Mouse (Mus musculus) neural tube, embryonic 13.5 days (tissue): ENCODE measurements around the gene Vsig2. TPM values are rescaled to one million over a fixed set of nuclear protein-coding genes. Genes with fewer than 3 reads are reported as not detected.

Experiments
- ATAC-seq: fragments of 200-750 bp; cut with Nextera tagmentation; 2 replicates; pipeline ENCODE4 v1.8.0; 2017; ENCODE audit warnings: low read depth, mild to moderate bottlenecking, moderate TSS enrichment, moderate library complexity
- H3K27ac ChIP-seq: fragments of 300-500 bp; sonication (generic); replicated peaks from 2 replicates; pipeline ENCODE4 v1.5.1; 2015; ENCODE audit warnings: moderate library complexity, mild to moderate bottlenecking, inconsistent platforms
- H3K27me3 ChIP-seq: fragments of 300-500 bp; sonication (generic); 2 replicates; pipeline ENCODE4 v1.6.1; 2015; ENCODE audit warnings: mild to moderate bottlenecking, inconsistent platforms
- H3K36me3 ChIP-seq: fragments of 300-500 bp; sonication (generic); 2 replicates; pipeline ENCODE4 v1.6.1; 2015; ENCODE audit warnings: mild to moderate bottlenecking, inconsistent platforms
- H3K4me1 ChIP-seq: fragments of 300-500 bp; sonication (generic); replicated peaks from 2 replicates; pipeline ENCODE4 v1.6.1; 2015; ENCODE audit warnings: inconsistent platforms
- H3K4me2 ChIP-seq: fragments of 300-500 bp; sonication (generic); 2 replicates; pipeline ENCODE4 v1.6.1; 2015; ENCODE audit warnings: inconsistent platforms, mild to moderate bottlenecking, moderate library complexity
- H3K4me3 ChIP-seq: fragments of 300-500 bp; sonication (generic); 2 replicates; pipeline ENCODE4 v1.5.1; 2015; ENCODE audit warnings: mild to moderate bottlenecking, inconsistent platforms
- H3K9ac ChIP-seq: fragments of 300-500 bp; sonication (generic); 2 replicates; pipeline ENCODE4 v1.6.1; 2015; ENCODE audit warnings: moderate library complexity, mild to moderate bottlenecking, inconsistent platforms
- H3K9me3 ChIP-seq: fragments of 300-500 bp; sonication (generic); 2 replicates; pipeline ENCODE4 v1.6.1; 2016; ENCODE audit warnings: inconsistent platforms
- WGBS: fragments of 180-500 bp; shearing (Covaris S2); methylation state at CpG from one replicate; pipeline ENCODE4 v1.1.7; 2015; 5-methylcytosine and 5-hydroxymethylcytosine counted together
- polyA plus RNA-seq: library from polyadenylated mRNA; unstranded; fragments of >200 nt; fragmentation: Nextera tagmentation; extraction: Ambion mirVana; gene quantifications from 2 replicates; pipeline ENCODE4 v1.2.1, GENCODE M21; 2015

Vsig2 gene
- polyA plus RNA-seq, 1 experiment from 2014 or later = 1.1 TPM

DNA sequence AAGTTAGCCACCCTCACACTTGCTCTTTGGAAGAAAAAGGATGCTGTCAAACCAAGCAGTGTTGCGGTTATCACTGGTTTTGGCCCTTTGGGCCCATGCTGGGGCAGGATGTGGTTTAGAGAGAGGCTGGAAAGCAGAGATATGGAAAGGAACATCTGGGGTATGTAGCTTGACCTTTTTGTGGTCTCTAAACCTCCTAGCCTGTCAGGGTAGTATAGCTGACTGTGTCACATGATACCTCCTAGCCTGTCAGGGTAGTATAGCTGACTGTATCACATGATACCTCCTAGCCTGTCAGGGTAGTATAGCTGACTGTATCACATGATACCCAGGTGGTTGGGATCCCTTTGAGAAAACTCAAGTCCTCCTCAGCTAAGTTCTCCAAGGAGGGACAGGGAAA lies 15.2 kb downstream of the Vsig2 start:
- WGBS = 94% methylated on average over 1 of the region's 1 CpGs
- no peaks in the 10 kb centered on the region for H3K36me3 ChIP-seq
- ATAC-seq = no peak

GRCm38 (mm10) chr9:37554838-37555748 lies 16.0 kb downstream of the Vsig2 start, which contains the start of gene Siae:
TSS of gene Siae (plus strand) at chr9:37555698.
- Histone ChIP-seq H3K4me3 (no peak within 1 kb of the TSS), H3K4me1 (peaks cover 9% of the 10 kb centered on the region), H3K27ac (no peak within 1 kb of the TSS), H3K9me3 (no peaks in the 10 kb centered on the region), H3K36me3 (no peaks in the 10 kb centered on the region), H3K27me3 (peaks cover 64% of the 10 kb centered on the region), H3K9ac (no peak within 1 kb of the TSS), H3K4me2 (no peak within 1 kb of the TSS)
- 33% methylated on average over 7 of the region's 7 CpGs for WGBS
- no peak for ATAC-seq

More for the DNA sequence above, 15.2 kb downstream of the Vsig2 start:
- Histone ChIP-seq H3K4me3 (no peak overlapping the region), H3K4me2 (no peak overlapping the region), H3K27ac (no peak overlapping the region), H3K27me3 (peaks cover 72% of the 10 kb centered on the region), H3K4me1 (peaks cover 9% of the 10 kb centered on the region), H3K9ac (no peak overlapping the region), H3K9me3 (no peaks in the 10 kb centered on the region)

- Histone ChIP-seq H3K4me1 (peaks cover 9% of the 10 kb centered on the region), H3K27ac (no peak overlapping the region), H3K4me3 (no peak overlapping the region), H3K36me3 (no peaks in the 10 kb centered on the region), H3K4me2 (no peak overlapping the region), H3K9me3 (no peaks in the 10 kb centered on the region), H3K9ac (no peak overlapping the region), H3K27me3 (peaks cover 51% of the 10 kb centered on the region)
- WGBS = 79% methylated on average over 3 of the region's 3 CpGs
- ATAC-seq = no peak
These were observed 17.3 kb downstream of the Vsig2 start for GRCm38 (mm10) chr9:37556366-37556765.

GRCm38 (mm10) chr9:37560617-37561016 lies 21.6 kb downstream of the Vsig2 start:
- H3K9me3 ChIP-seq = no peaks in the 10 kb centered on the region
- no peak for ATAC-seq
- no peak overlapping the region for H3K9ac ChIP-seq
- no peak overlapping the region for H3K4me3 ChIP-seq
- H3K4me2 ChIP-seq = no peak overlapping the region
- H3K27ac ChIP-seq = no peak overlapping the region
- WGBS = 84% methylated on average over 2 of the region's 2 CpGs
- H3K27me3 ChIP-seq = peaks cover 12% of the 10 kb centered on the region
- H3K36me3 ChIP-seq = no peaks in the 10 kb centered on the region
- H3K4me1 ChIP-seq = no peaks in the 10 kb centered on the region

DNA sequence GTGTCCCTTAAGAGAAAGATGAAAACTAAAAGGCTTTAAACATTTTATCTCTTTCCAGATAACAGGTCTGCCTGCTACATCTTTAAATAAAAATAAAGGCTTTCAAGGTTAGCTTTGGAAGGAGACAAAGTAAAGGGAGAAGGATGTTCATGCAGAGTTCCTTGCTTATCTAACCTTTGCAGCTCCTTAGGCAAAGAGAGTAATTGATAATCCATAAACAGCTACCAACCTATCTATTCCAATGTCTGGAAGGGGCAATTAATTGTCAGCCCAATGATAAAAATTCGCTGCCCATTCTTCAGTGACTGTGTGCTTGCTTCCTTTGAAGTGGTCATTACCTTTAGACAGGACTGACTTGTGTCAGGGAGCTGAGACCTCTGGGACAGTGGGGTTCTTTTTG lies 24.8 kb downstream of the Vsig2 start:
- H3K9ac ChIP-seq = no peak overlapping the region
- H3K4me1 ChIP-seq = peaks cover 14% of the 10 kb centered on the region
- no peak for ATAC-seq
- H3K4me2 ChIP-seq = no peak overlapping the region
- WGBS = 37% methylated on average over 1 of the region's 1 CpGs
- H3K27me3 ChIP-seq = no peaks in the 10 kb centered on the region
- no peaks in the 10 kb centered on the region for H3K9me3 ChIP-seq
- no peaks in the 10 kb centered on the region for H3K36me3 ChIP-seq
- H3K27ac ChIP-seq = no peak overlapping the region
- no peak overlapping the region for H3K4me3 ChIP-seq

DNA sequence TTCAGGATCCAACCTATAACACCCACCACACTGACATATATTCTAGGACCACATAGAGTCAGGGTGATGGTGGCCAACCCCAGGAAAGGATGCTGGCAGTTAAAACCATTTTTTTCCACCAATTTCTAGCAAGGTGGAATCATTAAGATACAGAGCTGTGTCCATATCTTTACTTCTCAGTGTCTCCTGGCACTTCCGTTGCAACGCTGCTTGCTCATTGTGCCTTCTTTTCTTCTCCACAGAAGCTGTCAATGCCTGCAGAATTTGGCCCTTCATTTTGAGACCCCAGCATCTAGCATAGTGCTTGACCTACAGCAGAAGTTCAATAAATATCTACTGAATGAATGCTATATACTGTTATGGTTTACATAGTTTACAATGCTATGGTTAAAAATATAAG lies 28.0 kb downstream of the Vsig2 start:
- Histone ChIP-seq H3K27ac (no peak overlapping the region), H3K36me3 (no peaks in the 10 kb centered on the region), H3K27me3 (no peaks in the 10 kb centered on the region), H3K4me3 (no peak overlapping the region), H3K4me2 (no peak overlapping the region), H3K9me3 (no peaks in the 10 kb centered on the region), H3K4me1 (peaks cover 14% of the 10 kb centered on the region), H3K9ac (no peak overlapping the region)
- WGBS = 97% methylated on average over 2 of the region's 2 CpGs
- no peak for ATAC-seq

- H3K4me3 ChIP-seq = no peak overlapping the region
- H3K27ac ChIP-seq = no peak overlapping the region
- ATAC-seq = no peak
- peaks cover 14% of the 10 kb centered on the region for H3K4me1 ChIP-seq
- H3K27me3 ChIP-seq = no peaks in the 10 kb centered on the region
- H3K9me3 ChIP-seq = no peaks in the 10 kb centered on the region
- no peaks in the 10 kb centered on the region for H3K36me3 ChIP-seq
- WGBS = 25% methylated on average over 5 of the region's 5 CpGs
- no peak overlapping the region for H3K4me2 ChIP-seq
- no peak overlapping the region for H3K9ac ChIP-seq
These were observed 28.4 kb downstream of the Vsig2 start for GRCm38 (mm10) chr9:37567454-37567853.

GRCm38 (mm10) chr9:37567892-37568604 lies 29.0 kb downstream of the Vsig2 start:
- Histone ChIP-seq H3K27ac (no peak overlapping the region), H3K9ac (no peak overlapping the region; the same call in 1 of the 2 replicates), H3K4me2 (peak overlapping the region; percentile 30), H3K36me3 (no peaks in the 10 kb centered on the region), H3K9me3 (no peaks in the 10 kb centered on the region), H3K4me1 (peaks cover 14% of the 10 kb centered on the region), H3K4me3 (no peak overlapping the region), H3K27me3 (no peaks in the 10 kb centered on the region)
- ATAC-seq = peak; percentile 40; the same call in 1 of the 2 replicates
- WGBS = 27% methylated on average over 15 of the region's 15 CpGs

- no peak for ATAC-seq
- 27% methylated on average over 4 of the region's 4 CpGs for WGBS
- Histone ChIP-seq H3K27ac (no peak overlapping the region), H3K36me3 (no peaks in the 10 kb centered on the region), H3K9ac (no peak overlapping the region), H3K4me1 (peaks cover 14% of the 10 kb centered on the region), H3K4me2 (no peak overlapping the region), H3K4me3 (no peak overlapping the region), H3K9me3 (no peaks in the 10 kb centered on the region), H3K27me3 (no peaks in the 10 kb centered on the region)
These were observed 29.7 kb downstream of the Vsig2 start for GRCm38 (mm10) chr9:37568605-37569214.

GRCm38 (mm10) chr9:37569231-37569835 lies 30.3 kb downstream of the Vsig2 start:
- peaks cover 14% of the 10 kb centered on the region for H3K4me1 ChIP-seq

GRCm38 (mm10) chr9:37572204-37572876 lies 33.3 kb downstream of the Vsig2 start:
- 66% methylated on average over 3 of the region's 3 CpGs for WGBS
- H3K27me3 ChIP-seq = no peaks in the 10 kb centered on the region

More at GRCm38 (mm10) chr9:37569231-37569835, 30.3 kb downstream of the Vsig2 start:
- WGBS = 74% methylated on average over 2 of the region's 2 CpGs
- Histone ChIP-seq H3K36me3 (no peaks in the 10 kb centered on the region), H3K4me2 (no peak overlapping the region), H3K9me3 (no peaks in the 10 kb centered on the region), H3K27ac (no peak overlapping the region), H3K9ac (no peak overlapping the region), H3K27me3 (no peaks in the 10 kb centered on the region), H3K4me3 (no peak overlapping the region)
- ATAC-seq = no peak

More at GRCm38 (mm10) chr9:37572204-37572876, 33.3 kb downstream of the Vsig2 start:
- no peaks in the 10 kb centered on the region for H3K9me3 ChIP-seq
- H3K4me2 ChIP-seq = no peak overlapping the region
- H3K9ac ChIP-seq = no peak overlapping the region
- ATAC-seq = no peak
- H3K4me3 ChIP-seq = no peak overlapping the region
- no peak overlapping the region for H3K27ac ChIP-seq
- peaks cover 29% of the 10 kb centered on the region for H3K4me1 ChIP-seq
- no peaks in the 10 kb centered on the region for H3K36me3 ChIP-seq
